Mouse (Mus musculus): ENCODE measurements around the gene Cdh4. TPM values are rescaled to one million over a fixed set of nuclear protein-coding genes. Genes with fewer than 3 reads are reported as not detected.

Cdh4 gene
- polyA plus RNA-seq, 1 experiment = 3.1 TPM

GRCm38 (mm10) chr2:179941696-179942095 lies 499.5 kb downstream of the Cdh4 start:
- DNase-seq (ENCODE audit: low spot score) = no peak

- no peak for DNase-seq (ENCODE audit: low spot score)
Observed at GRCm38 (mm10) chr2:179945051-179945450, 502.8 kb downstream of the Cdh4 start.

- DNase-seq (ENCODE audit: low spot score) = no peak
Observed at GRCm38 (mm10) chr2:179946496-179946895, 504.3 kb downstream of the Cdh4 start.

- no peak for DNase-seq (ENCODE audit: low spot score)
Observed at GRCm38 (mm10) chr2:179947607-179948006, 505.4 kb downstream of the Cdh4 start.

- no peak for DNase-seq (ENCODE audit: low spot score)
Observed at GRCm38 (mm10) chr2:179948820-179949219, 506.6 kb downstream of the Cdh4 start.
